Mouse (Mus musculus) CH12.LX (cell line): Measurements from ENCODE around the gene Ube2d2b. TPM values are rescaled to one million over a fixed set of nuclear protein-coding genes. Genes with fewer than 3 reads are reported as not detected.

Experiments
- DNase-seq: peaks from one replicate; pipeline ENCODE4 v3.0.0-alpha.2; 2013; ENCODE audit errors: extremely low read depth
- H3K27ac ChIP-seq: 2 replicates; pipeline ENCODE4 v1.5.1; 2012; ENCODE audit warnings: low read depth, mild to moderate bottlenecking, control low read depth, moderate library complexity; ENCODE audit not compliant: insufficient read depth
- H3K27me3 ChIP-seq: replicated peaks from 2 replicates; pipeline ENCODE3; 2012; ENCODE audit warnings: inconsistent platforms
- H3K36me3 ChIP-seq, 2 experiments: replicated peaks in 1 of 2; 2 replicates each; pipeline versions ENCODE3 to v1.6.1; 2012; ENCODE audit warnings: inconsistent platforms in 1 of 2, low read length in 1 of 2, mild to moderate bottlenecking in 1 of 2, mixed read lengths in 1 of 2, moderate library complexity in 1 of 2; ENCODE audit not compliant: control insufficient read depth in 1 of 2, insufficient read depth in 1 of 2
- H3K4me1 ChIP-seq, 2 experiments: 2 replicates each; pipeline ENCODE4 v1.6.1; 2012; ENCODE audit warnings: inconsistent platforms in 1 of 2, moderate library complexity in 1 of 2; ENCODE audit not compliant: insufficient read depth in 2 of 2, control insufficient read depth in 1 of 2
- H3K4me2 ChIP-seq: 2 replicates; pipeline ENCODE4 v1.6.1; 2012; ENCODE audit warnings: low read depth, mild to moderate bottlenecking, control low read depth; ENCODE audit not compliant: poor library complexity, insufficient read depth, severe bottlenecking
- H3K4me3 ChIP-seq, 3 experiments: fragments of 150-350 bp in 1 of 3; sonication (generic) in 1 of 3; replicated peaks in 1 of 3; 2 replicates each; pipeline versions ENCODE3 to v1.5.1; 2011 to 2012; ENCODE audit warnings: low read depth in 2 of 3, low read length in 2 of 3, mild to moderate bottlenecking in 2 of 3, moderate library complexity in 2 of 3, control low read depth in 1 of 3, improper control_type of control experiment in 1 of 3, inconsistent platforms in 1 of 3, mixed read lengths in 1 of 3; ENCODE audit not compliant: poor library complexity in 1 of 3
- H3K79me2 ChIP-seq: replicated peaks from 2 replicates; pipeline ENCODE4 v1.6.1; 2012; ENCODE audit warnings: mild to moderate bottlenecking, moderate library complexity; ENCODE audit not compliant: control insufficient read depth, poor library complexity, insufficient read depth, severe bottlenecking; ENCODE audit errors: extremely low read depth
- H3K9ac ChIP-seq: 2 replicates; pipeline ENCODE4 v1.6.1; 2012; ENCODE audit warnings: low read depth, mild to moderate bottlenecking, control low read depth, moderate library complexity; ENCODE audit not compliant: insufficient read depth
- H3K9me3 ChIP-seq: replicated peaks from 2 replicates; pipeline ENCODE3; 2012; ENCODE audit warnings: low read length, inconsistent platforms, mixed read lengths
- BHLHE40 ChIP-seq: IDR thresholded peaks from 2 replicates; pipeline ENCODE4 v1.6.1; 2011; ENCODE audit warnings: mild to moderate bottlenecking, low read depth, low read length, improper control_type of control experiment
- CHD2 ChIP-seq: IDR thresholded peaks from 2 replicates; pipeline ENCODE4 v1.6.1; 2011; ENCODE audit warnings: low read length, improper control_type of control experiment
- CTCF ChIP-seq, 2 experiments: IDR thresholded peaks in 1 of 2; conservative IDR thresholded peaks in 1 of 2; 2 replicates each; pipeline ENCODE4 v1.5.1; 2011 to 2012; ENCODE audit warnings: low read depth in 2 of 2, low read length in 2 of 2, improper control_type of control experiment in 1 of 2, inconsistent platforms in 1 of 2, mild to moderate bottlenecking in 1 of 2, moderate library complexity in 1 of 2
- EP300 ChIP-seq: IDR thresholded peaks from 2 replicates; pipeline ENCODE4 v1.6.1; 2011; ENCODE audit warnings: low read length, improper control_type of control experiment
- ETS1 ChIP-seq: conservative IDR thresholded peaks from 2 replicates; pipeline ENCODE4 v1.6.1; 2012; ENCODE audit warnings: low read depth, mild to moderate bottlenecking, inconsistent platforms, low read length, improper control_type of control experiment, moderate library complexity
- GABPA ChIP-seq: IDR thresholded peaks from 2 replicates; pipeline ENCODE4 v1.6.1; 2012; ENCODE audit warnings: low read depth, low read length, improper control_type of control experiment, inconsistent platforms; ENCODE audit not compliant: insufficient replicate concordance
- HCFC1 ChIP-seq: IDR thresholded peaks from 2 replicates; pipeline ENCODE4 v1.6.1; 2012; ENCODE audit warnings: low read depth, mild to moderate bottlenecking, inconsistent platforms, low read length, improper control_type of control experiment
- IRF4 ChIP-seq: IDR thresholded peaks from 2 replicates; pipeline ENCODE4 v1.6.1; 2014; ENCODE audit warnings: low read depth, mild to moderate bottlenecking, inconsistent platforms, low read length, improper control_type of control experiment
- JUND ChIP-seq: conservative IDR thresholded peaks from 2 replicates; pipeline ENCODE4 v1.6.1; 2011; ENCODE audit warnings: low read depth, low read length, improper control_type of control experiment
- MAFK ChIP-seq: IDR thresholded peaks from 2 replicates; pipeline ENCODE4 v1.6.1; 2011; ENCODE audit warnings: low read length, improper control_type of control experiment; ENCODE audit not compliant: insufficient replicate concordance
- MAZ ChIP-seq: IDR thresholded peaks from 2 replicates; pipeline ENCODE4 v1.6.1; 2012; ENCODE audit warnings: low read depth, mild to moderate bottlenecking, inconsistent platforms, low read length, improper control_type of control experiment, moderate library complexity
- MEF2A ChIP-seq: IDR thresholded peaks from 2 replicates; pipeline ENCODE4 v1.6.1; 2014; ENCODE audit warnings: low read depth, mild to moderate bottlenecking, inconsistent platforms, low read length, improper control_type of control experiment, borderline replicate concordance
- MYC ChIP-seq: IDR thresholded peaks from 2 replicates; pipeline ENCODE4 v1.6.1; 2011; ENCODE audit warnings: low read depth, mild to moderate bottlenecking, improper control_type of control experiment, low read length
- POLR2AphosphoS2 ChIP-seq: IDR thresholded peaks from 2 replicates; pipeline ENCODE4 v1.6.1; 2011; ENCODE audit warnings: low read depth, low read length, improper control_type of control experiment
- RCOR1 ChIP-seq: conservative IDR thresholded peaks from 2 replicates; pipeline ENCODE4 v1.6.1; 2012; ENCODE audit warnings: low read depth, mild to moderate bottlenecking, inconsistent platforms, low read length, improper control_type of control experiment
- SIN3A ChIP-seq: IDR thresholded peaks from 2 replicates; pipeline ENCODE4 v1.6.1; 2012; ENCODE audit warnings: low read length, improper control_type of control experiment, inconsistent platforms
- TBP ChIP-seq: conservative IDR thresholded peaks from 2 replicates; pipeline ENCODE4 v1.6.1; 2011; ENCODE audit warnings: low read depth, low read length, improper control_type of control experiment
- TCF12 ChIP-seq: IDR thresholded peaks from 2 replicates; pipeline ENCODE4 v1.6.1; 2014; ENCODE audit warnings: low read depth, mild to moderate bottlenecking, inconsistent platforms, low read length, improper control_type of control experiment
- UBTF ChIP-seq: IDR thresholded peaks from 2 replicates; pipeline ENCODE4 v1.6.1; 2012; ENCODE audit warnings: low read depth, mild to moderate bottlenecking, inconsistent platforms, low read length, improper control_type of control experiment, moderate library complexity
- USF1 ChIP-seq: IDR thresholded peaks from 2 replicates; pipeline ENCODE4 v1.6.1; 2014; ENCODE audit warnings: low read depth, mild to moderate bottlenecking, inconsistent platforms, low read length, improper control_type of control experiment
- USF2 ChIP-seq: conservative IDR thresholded peaks from 2 replicates; pipeline ENCODE4 v1.6.1; 2011; ENCODE audit warnings: low read depth, low read length, improper control_type of control experiment
- dilution Hi-C: fragments of 300-500 bp; cut with MboI; formaldehyde crosslinking; loops from 2 replicates; pipeline ENCODE4 v1.14.3; 2020; ENCODE audit warnings: low sequenced_read_pairs; ENCODE audit not compliant: extremely low pct_unique_long_range_greater_than_20kb, extremely low pct_ligation_motif_present
- in situ Hi-C: fragments of 300-500 bp; cut with MboI; formaldehyde crosslinking; loops from 3 replicates; pipeline ENCODE4 v1.14.3; 2019; ENCODE audit warnings: low sequenced_read_pairs, low pct_ligation_motif_present, low pct_unique_long_range_greater_than_20kb, mixed read lengths
- polyA plus RNA-seq: library from polyadenylated mRNA; unstranded; fragments of >175 nt; gene quantifications from 2 replicates; pipeline ENCODE4 v1.2.1, GENCODE M21; 2012; ENCODE audit warnings: low read depth; ENCODE audit not compliant: insufficient read length
- total RNA-seq, 2 experiments: library from RNA; depleted of rRNA; stranded (reverse); fragments of 300-350 nt in 1 of 2; fragments of >200 nt in 1 of 2; gene quantifications; 2 replicates each; pipeline ENCODE4 v1.2.3; 2012 to 2014

Gene Ube2d2b
- total and polyA plus RNA-seq, 3 experiments, result not detected

- no peaks in the 10 kb centered on the region for H3K27me3 ChIP-seq
- H3K4me2 ChIP-seq, result no peak overlapping the region
- no peaks in the 10 kb centered on the region for H3K9me3 ChIP-seq
- H3K4me1 ChIP-seq, result no peaks in the 10 kb centered on the region
- no peaks in the 10 kb centered on the region for H3K79me2 ChIP-seq
- no peak for DNase-seq
- peaks cover 0 to 3% of the 10 kb centered on the region in 2 experiments for H3K36me3 ChIP-seq
- no peak overlapping the region for H3K9ac ChIP-seq
- no peak overlapping the region for H3K27ac ChIP-seq
- in situ Hi-C loops (no loop called here), dilution Hi-C loops (no loop called here)
- no peak overlapping the region for H3K4me3 ChIP-seq
- TF ChIP-seq UBTF (no peak), IRF4 (no peak), MAZ (no peak), MAFK (no peak), USF1 (no peak)
Observed at GRCm38 (mm10) chr5:107802621-107803020, 27.3 kb upstream of the Ube2d2b start.

DNA sequence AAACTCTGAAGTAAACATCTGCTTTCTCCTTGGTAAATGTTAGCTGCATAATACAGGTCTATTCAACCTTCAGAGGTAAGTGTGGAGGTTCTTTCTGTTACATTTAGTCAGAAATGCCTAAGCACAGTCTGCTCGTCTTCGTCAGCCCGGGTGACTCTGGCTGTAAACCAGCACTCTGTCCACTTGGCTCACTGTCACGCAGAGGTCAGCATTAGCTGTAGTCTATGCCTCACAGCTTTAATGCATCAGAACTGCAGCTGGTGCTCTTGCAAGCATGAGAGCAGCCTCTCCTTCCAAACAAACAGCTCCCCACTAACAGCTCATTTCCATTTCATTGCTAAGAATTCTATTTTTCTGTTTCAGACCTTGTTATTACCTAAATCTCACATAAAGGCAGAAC lies 22.4 kb upstream of the Ube2d2b start:
- Histone ChIP-seq H3K36me3 (peaks cover 0 to 4% of the 10 kb centered on the region in 2 experiments), H3K79me2 (no peaks in the 10 kb centered on the region), H3K27ac (no peak overlapping the region), H3K27me3 (no peaks in the 10 kb centered on the region), H3K9me3 (no peaks in the 10 kb centered on the region), H3K4me3 (no peak overlapping the region), H3K9ac (no peak overlapping the region), H3K4me2 (no peak overlapping the region), H3K4me1 (no peaks in the 10 kb centered on the region)
- dilution Hi-C loops (no loop called here), in situ Hi-C loops (no loop called here)
- TF ChIP-seq TCF12 (no peak), POLR2AphosphoS2 (no peak), HCFC1 (no peak), GABPA (no peak), JUND (no peak), TBP (no peak), SIN3A (no peak), USF2 (no peak), CTCF (conservative IDR thresholded peaks at IDR 0.05 in 1 of 2, IDR thresholded peaks at IDR 0.05 in 1 of 2; ENCODE audit: low read depth in 2 of 2, low read length in 2 of 2) (no peak), IRF4 (no peak), CHD2 (no peak), UBTF (no peak), MYC (no peak), MEF2A (no peak), RCOR1 (no peak), BHLHE40 (no peak), EP300 (no peak), ETS1 (no peak)
- DNase-seq, result no peak
